Mouse (Mus musculus): ENCODE results near the gene Txnrd2. TPM values are rescaled to one million over a fixed set of nuclear protein-coding genes. Genes with fewer than 3 reads are reported as not detected.

The Txnrd2 gene
- polyA plus RNA-seq, 1 experiment, result 25.9 TPM

GRCm38 (mm10) chr16:18528656-18529055 lies 102.5 kb downstream of the Txnrd2 start:
- DNase-seq (ENCODE audit: extremely low spot score in 1 of 2, low spot score in 1 of 2), result no peak

Other genes with a start within 250 kb of the Txnrd2 start
- gene Ccdc188, start 208.5 kb upstream of the Txnrd2 start, polyA plus RNA-seq (2012; rRNA removed), result not detected in 2 replicates
- gene Zdhhc8, start 191.2 kb upstream of the Txnrd2 start, polyA plus RNA-seq (2012; rRNA removed), result 142 and 152 TPM in 2 replicates
- 76.5 and 77.2 TPM in 2 replicates for gene Trmt2a, start 177.7 kb upstream of the Txnrd2 start, polyA plus RNA-seq (2012; rRNA removed)
- 108 and 116 TPM in 2 replicates for gene Ranbp1, start 177.7 kb upstream of the Txnrd2 start, polyA plus RNA-seq (2012; rRNA removed)
- 0.55 TPM in 1 of 2 replicates, not detected in the other for gene Gm49776, start 168.1 kb upstream of the Txnrd2 start, polyA plus RNA-seq (2012; rRNA removed)
- 48.4 and 49.4 TPM in 2 replicates for gene Dgcr8, start 137.1 kb upstream of the Txnrd2 start, polyA plus RNA-seq (2012; rRNA removed)
- gene Tango2, start 78.3 kb upstream of the Txnrd2 start, polyA plus RNA-seq (2012; rRNA removed), result 181 and 196 TPM in 2 replicates
- 40.8 and 44.2 TPM in 2 replicates for gene Arvcf, start 78.2 kb upstream of the Txnrd2 start, polyA plus RNA-seq (2012; rRNA removed)
- gene Comt, start 468 bp downstream of the Txnrd2 start, polyA plus RNA-seq (2012; rRNA removed), result 140 and 143 TPM in 2 replicates
- gene Gnb1l, start 72.3 kb downstream of the Txnrd2 start, polyA plus RNA-seq (2012; rRNA removed), result 8.1 and 8.7 TPM in 2 replicates
- 4.2 and 4.6 TPM in 2 replicates for gene Rtl10, start 72.5 kb downstream of the Txnrd2 start, polyA plus RNA-seq (2012; rRNA removed)
- 2.8 and 2.9 TPM in 2 replicates for gene Tbx1, start 164.3 kb downstream of the Txnrd2 start, polyA plus RNA-seq (2012; rRNA removed)
- gene Gp1bb, start 196.0 kb downstream of the Txnrd2 start, polyA plus RNA-seq (2012; rRNA removed), result 2.4 and 5.9 TPM in 2 replicates
- 128 and 169 TPM in 2 replicates for gene Gm49601, start 200.0 kb downstream of the Txnrd2 start, polyA plus RNA-seq (2012; rRNA removed)
- gene Sept5, start 203.6 kb downstream of the Txnrd2 start, polyA plus RNA-seq (2012; rRNA removed), result 772 and 810 TPM in 2 replicates

All from frontal cortex, adult 2 months (tissue).